In genomic region chr15:93115674-93116102, GRCm38 (mm10) we compare ENCODE assay signal across 7 mouse cellular contexts.
DNase-seq lines count a peak whose midpoint lies in the region; ATAC-seq and TF ChIP-seq lines count a peak whose summit lies in the region.

No protein-coding gene starts in this region.

- 2% methylated on average over 16 of the region's 16 CpGs for WGBS in embryonic facial prominence, embryonic 13.5 days
- 5% methylated on average over 16 of the region's 16 CpGs for WGBS in hindbrain, embryonic 10.5 days
- 3% methylated on average over 16 of the region's 16 CpGs for WGBS in limb, embryonic 12.5 days
- WGBS in olfactory bulb, adult 2 months = under 1% methylated on average over 16 of the region's 16 CpGs

- TF ChIP-seq POLR2A in olfactory bulb, adult 2 months (IDR thresholded peaks at IDR 0.05; ENCODE audit: insufficient read depth, low read depth, low read length) = no peak

- peak overlapping the region; percentile 60 for H3K4me2 ChIP-seq in embryonic facial prominence, embryonic 13.5 days
- H3K4me2 ChIP-seq in limb, embryonic 12.5 days = peak overlapping the region; percentile 62

- ATAC-seq in embryonic facial prominence, embryonic 13.5 days (ENCODE audit: insufficient number of reproducible peaks, insufficient read depth, low FRiP score, low TSS enrichment, low read depth) = peak; percentile 58; the same call in 1 of the 2 replicates
- ATAC-seq in limb, embryonic 12.5 days (ENCODE audit: insufficient number of reproducible peaks, insufficient read depth, low FRiP score, low TSS enrichment, low read depth) = peak; percentile 75

- DNase-seq in thymus, postnatal 14 days = peak; percentile 3
- DNase-seq in thymus, adult 18-20 months = no peak
- DNase-seq in hindbrain, embryonic 10.5 days (ENCODE audit: low spot score) = peak; percentile 59
- DNase-seq in spleen, adult 12 weeks (ENCODE audit: low spot score) = no peak

- H3K4me3 ChIP-seq in embryonic facial prominence, embryonic 13.5 days = peak overlapping the region; percentile 33
- peak overlapping the region; percentile 48 for H3K4me3 ChIP-seq in hindbrain, embryonic 10.5 days
- H3K4me3 ChIP-seq in limb, embryonic 12.5 days (replicated peaks) = peak overlapping the region; percentile 35
- H3K4me3 ChIP-seq in olfactory bulb, adult 2 months (ENCODE audit: insufficient read depth, low read depth, low read length) = peak overlapping the region; percentile 34

- H3K36me3 ChIP-seq in embryonic facial prominence, embryonic 13.5 days = no peaks in the 10 kb centered on the region
- H3K36me3 ChIP-seq in hindbrain, embryonic 10.5 days = no peaks in the 10 kb centered on the region
- no peaks in the 10 kb centered on the region for H3K36me3 ChIP-seq in limb, embryonic 12.5 days

- TF ChIP-seq CTCF in olfactory bulb, adult 2 months (IDR thresholded peaks at IDR 0.05; ENCODE audit: insufficient read depth, low read depth, low read length) = no peak

- peak overlapping the region; percentile 60 for H3K9ac ChIP-seq in embryonic facial prominence, embryonic 13.5 days
- H3K9ac ChIP-seq in limb, embryonic 12.5 days (replicated peaks) = peak overlapping the region; percentile 52

- no peak overlapping the region for H3K27ac ChIP-seq in embryonic facial prominence, embryonic 13.5 days
- peak overlapping the region; percentile 82 for H3K27ac ChIP-seq in hindbrain, embryonic 10.5 days
- H3K27ac ChIP-seq in limb, embryonic 12.5 days = peak overlapping the region; percentile 35; the same call in 1 of the 2 replicates
- no peak overlapping the region for H3K27ac ChIP-seq in olfactory bulb, adult 2 months (ENCODE audit: insufficient read depth, low read depth, low read length)

- H3K4me1 ChIP-seq in embryonic facial prominence, embryonic 13.5 days = peaks cover 5% of the 10 kb centered on the region; the same call in 1 of the 2 replicates
- peaks cover 8% of the 10 kb centered on the region for H3K4me1 ChIP-seq in hindbrain, embryonic 10.5 days (replicated peaks)
- H3K4me1 ChIP-seq in limb, embryonic 12.5 days (replicated peaks) = peaks cover 9% of the 10 kb centered on the region
- peaks cover 9% of the 10 kb centered on the region for H3K4me1 ChIP-seq in olfactory bulb, adult 2 months (ENCODE audit: control insufficient read depth, insufficient read depth, low read length)

- H3K9me3 ChIP-seq in embryonic facial prominence, embryonic 13.5 days = no peaks in the 10 kb centered on the region
- no peaks in the 10 kb centered on the region for H3K9me3 ChIP-seq in hindbrain, embryonic 10.5 days
- peaks cover 3% of the 10 kb centered on the region; the same call in 1 of the 2 replicates for H3K9me3 ChIP-seq in limb, embryonic 12.5 days

- H3K27me3 ChIP-seq in embryonic facial prominence, embryonic 13.5 days = no peaks in the 10 kb centered on the region
- no peaks in the 10 kb centered on the region for H3K27me3 ChIP-seq in hindbrain, embryonic 10.5 days (ENCODE audit: insufficient read depth, poor library complexity, severe bottlenecking)
- H3K27me3 ChIP-seq in limb, embryonic 12.5 days = no peaks in the 10 kb centered on the region

Comparison
In these comparisons a context has a peak if more than half of its experiments do, and no peak if none do; other contexts are left out.
1. DNase-seq: peak in thymus, postnatal 14 days (single experiment) and hindbrain, embryonic 10.5 days (single experiment); none in thymus, adult 18-20 months (0 of 2) and spleen, adult 12 weeks (single experiment).
2. H3K27ac ChIP-seq: peak in hindbrain, embryonic 10.5 days (single experiment) and limb, embryonic 12.5 days (single experiment); none in embryonic facial prominence, embryonic 13.5 days (single experiment) and olfactory bulb, adult 2 months (single experiment).
3. Peak in every context shown above with its lines, with median percentiles within 50 percentile points of each other: H3K4me3 ChIP-seq.